Mouse (Mus musculus) lung, adult 2 months (tissue): ENCODE measurements around the gene Gm29666. TPM values are rescaled to one million over a fixed set of nuclear protein-coding genes. Genes with fewer than 3 reads are reported as not detected.
A peak's percentile ranks its signal among the peaks of the same experiment; 100 is the strongest.

ENCODE experiments used
- DNase-seq: peaks from one replicate; pipeline ENCODE4 v3.0.0; 2022
- H3K4me1 ChIP-seq: fragments of 200-500 bp; 2 replicates; pipeline ENCODE4 v1.6.1; 2011; ENCODE audit warnings: low read length; ENCODE audit not compliant: control insufficient read depth, insufficient read depth
- H3K4me3 ChIP-seq: fragments of 200-500 bp; replicated peaks from 2 replicates; pipeline ENCODE3; 2011; ENCODE audit warnings: low read depth, mild to moderate bottlenecking, control low read depth, low read length; ENCODE audit errors: extremely low read depth
- CTCF ChIP-seq: fragments of 200-500 bp; IDR thresholded peaks from 2 replicates; pipeline ENCODE4 v1.5.1; 2011; ENCODE audit warnings: mild to moderate bottlenecking, low read length, control low read depth; ENCODE audit not compliant: insufficient read depth
- POLR2A ChIP-seq: fragments of 200-500 bp; IDR thresholded peaks from 2 replicates; pipeline ENCODE4 v1.6.1; 2011; ENCODE audit warnings: low read depth, mild to moderate bottlenecking, control low read depth, low read length, borderline replicate concordance; ENCODE audit errors: extremely low read depth
- WGBS: fragments of 180-500 bp; shearing (Covaris S2); methylation state at CpG from one replicate; pipeline ENCODE4 v1.1.7; 2018; 5-methylcytosine and 5-hydroxymethylcytosine counted together
- polyA plus RNA-seq: library from polyadenylated mRNA; depleted of rRNA; stranded (reverse); fragments of >200 nt; gene quantifications from 2 replicates; pipeline ENCODE4 v1.2.3, GENCODE M21; 2012

Gene Gm29666
- polyA plus RNA-seq, 1 experiment = 0.20 TPM

- H3K4me1 ChIP-seq = no peaks in the 10 kb centered on the region
- DNase-seq = no peak
- WGBS = 94% methylated on average over 4 of the region's 4 CpGs
- TF ChIP-seq POLR2A (no peak), CTCF (no peak)
- H3K4me3 ChIP-seq = no peak overlapping the region
Measured at GRCm38 (mm10) chr15:84950053-84950452, 30.2 kb upstream of the Gm29666 start.

GRCm38 (mm10) chr15:84948990-84949389 lies 29.2 kb upstream of the Gm29666 start:
- Histone ChIP-seq H3K4me1 (no peaks in the 10 kb centered on the region), H3K4me3 (no peak overlapping the region)
- DNase-seq = no peak
- TF ChIP-seq POLR2A = no peak
- no peak for TF ChIP-seq CTCF
- WGBS = 78% methylated on average over 14 of the region's 14 CpGs

GRCm38 (mm10) chr15:84944319-84944718 lies 24.5 kb upstream of the Gm29666 start:
- Histone ChIP-seq H3K4me3 (no peak overlapping the region), H3K4me1 (peaks cover 2% of the 10 kb centered on the region; the same call in 1 of the 2 replicates)
- 80% methylated on average over 5 of the region's 5 CpGs for WGBS
- DNase-seq = no peak
- no peak for TF ChIP-seq POLR2A
- TF ChIP-seq CTCF = no peak

- no peak overlapping the region for H3K4me3 ChIP-seq
- H3K4me1 ChIP-seq = peaks cover 2% of the 10 kb centered on the region; the same call in 1 of the 2 replicates
- no peak for TF ChIP-seq POLR2A
- no peak for TF ChIP-seq CTCF
- 50% methylated on average over 11 of the region's 11 CpGs for WGBS
- DNase-seq = no peak
Measured at GRCm38 (mm10) chr15:84942647-84943285, 22.9 kb upstream of the Gm29666 start.

GRCm38 (mm10) chr15:84940102-84940501 lies 20.3 kb upstream of the Gm29666 start:
- Histone ChIP-seq H3K4me3 (no peak overlapping the region), H3K4me1 (peaks cover 2% of the 10 kb centered on the region; the same call in 1 of the 2 replicates)
- no peak for TF ChIP-seq POLR2A
- no peak for TF ChIP-seq CTCF
- 36% methylated on average over 12 of the region's 12 CpGs for WGBS
- no peak for DNase-seq

- DNase-seq = no peak
- no peak overlapping the region for H3K4me3 ChIP-seq
- no peak for TF ChIP-seq CTCF
- TF ChIP-seq POLR2A = no peak
- H3K4me1 ChIP-seq = peaks cover 2% of the 10 kb centered on the region; the same call in 1 of the 2 replicates
- 83% methylated on average over 16 of the region's 16 CpGs for WGBS
Measured at GRCm38 (mm10) chr15:84934901-84935300, 15.1 kb upstream of the Gm29666 start.

- H3K4me1 ChIP-seq = no peaks in the 10 kb centered on the region
- DNase-seq = no peak
- no peak for TF ChIP-seq CTCF
- TF ChIP-seq POLR2A = no peak
- no peak overlapping the region for H3K4me3 ChIP-seq
- WGBS = 40% methylated on average over 5 of the region's 5 CpGs
Measured at GRCm38 (mm10) chr15:84932351-84932750, 12.5 kb upstream of the Gm29666 start.

GRCm38 (mm10) chr15:84925495-84926018 lies 5.7 kb upstream of the Gm29666 start:
- Histone ChIP-seq H3K4me3 (no peak overlapping the region), H3K4me1 (peaks cover 7% of the 10 kb centered on the region)
- WGBS = 63% methylated on average over 1 of the region's 1 CpGs
- TF ChIP-seq CTCF (0 out of 2 replicates have a peak, but pooled peaks have one; percentile 21), POLR2A (no peak)
- DNase-seq = no peak

- peak; percentile 12 for DNase-seq
- H3K4me3 ChIP-seq = peak overlapping the region; percentile 46
- TF ChIP-seq CTCF (0 out of 2 replicates have a peak, but pooled peaks have one; percentile 4), POLR2A (no peak)
- 9% methylated on average over 9 of the region's 9 CpGs for WGBS
- H3K4me1 ChIP-seq = peaks cover 7% of the 10 kb centered on the region
Measured at GRCm38 (mm10) chr15:84924781-84925315, 5.0 kb upstream of the Gm29666 start.

GRCm38 (mm10) chr15:84923508-84924181 lies 3.8 kb upstream of the Gm29666 start:
- no peak for DNase-seq
- TF ChIP-seq CTCF (no peak), POLR2A (no peak)
- Histone ChIP-seq H3K4me3 (peak overlapping the region; percentile 77), H3K4me1 (peaks cover 7% of the 10 kb centered on the region)
- WGBS = under 1% methylated on average over 68 of the region's 68 CpGs
